Comparison of ENCODE assay signal across 26 mouse cellular contexts in the genomic region with DNA sequence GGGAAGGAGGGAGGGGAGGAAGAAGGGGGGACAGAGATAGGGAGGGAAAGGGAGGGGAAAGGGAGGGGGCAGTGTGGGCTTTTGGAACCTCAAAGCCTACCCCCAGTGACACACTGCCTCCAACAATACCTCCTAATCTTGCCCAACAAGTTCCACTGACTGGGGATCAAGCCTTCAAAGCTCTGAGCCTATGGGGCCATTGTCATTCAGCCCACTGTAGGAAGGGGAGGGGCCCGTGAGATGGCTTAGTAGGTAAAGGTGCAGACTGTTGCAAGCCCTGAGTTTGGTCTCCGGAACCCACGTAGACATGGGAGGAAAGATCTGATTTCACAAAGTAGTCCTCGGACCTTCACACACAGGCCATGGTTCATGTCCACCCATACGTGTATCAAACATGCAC. TPM values are rescaled to one million over a fixed set of nuclear protein-coding genes. Genes with fewer than 3 reads are reported as not detected.
DNase-seq lines count a peak whose midpoint lies in the region; ATAC-seq and TF ChIP-seq lines count a peak whose summit lies in the region.
"Had no signal": no experiment of that assay in that cellular context is flagged by ENCODE, and none has a peak within 500 bp of the region (broad histone marks: within the 10 kb centered on the region; RNA-seq: fewer than 3 reads in every experiment).

No protein-coding gene starts in this region.

- ATAC-seq in CD4-positive, CD25-positive, alpha-beta regulatory T cell, adult 4 months = peak; percentile 13
- peak; percentile 76 for ATAC-seq in embryonic facial prominence, embryonic 13.5 days (ENCODE audit: insufficient number of reproducible peaks, insufficient read depth, low FRiP score, low TSS enrichment, low read depth)
- 0 out of 2 replicates have a peak, but pooled peaks have one; percentile 42 for ATAC-seq in intestine, embryonic 16.5 days
- no peak for ATAC-seq in cerebellum, adult (ENCODE audit: insufficient number of reproducible peaks, low FRiP score, low TSS enrichment)
- ATAC-seq: forebrain, embryonic 15.5 days; lung, postnatal 0 days had no signal

- no peak for TF ChIP-seq POLR2A in thymus, adult 2 months (IDR thresholded peaks at IDR 0.05; ENCODE audit: control insufficient read depth, extremely low read depth, insufficient read depth, low read length, poor library complexity)

- H3K36me3 ChIP-seq in ES-E14 (ENCODE audit: control insufficient read depth, insufficient read depth, low read length, poor library complexity, severe bottlenecking) = no peaks in the 10 kb centered on the region
- no peaks in the 10 kb centered on the region for H3K36me3 ChIP-seq in embryonic facial prominence, embryonic 13.5 days
- H3K36me3 ChIP-seq in intestine, embryonic 16.5 days (ENCODE audit: control insufficient read depth, insufficient read depth, low read length) = no peaks in the 10 kb centered on the region
- no peaks in the 10 kb centered on the region for H3K36me3 ChIP-seq in thymus, adult 2 months (ENCODE audit: control insufficient read depth, insufficient read depth, low read length)
- H3K36me3 ChIP-seq: forebrain, embryonic 15.5 days; heart, embryonic 10.5 days; liver, embryonic 15.5 days; midbrain, embryonic 12.5 days had no signal

- TF ChIP-seq CTCF in thymus, adult 2 months (IDR thresholded peaks at IDR 0.05; ENCODE audit: borderline replicate concordance, control insufficient read depth, extremely low read depth, insufficient read depth, low read length, poor library complexity) = no peak

- peak overlapping the region in 1 of 2 experiments; percentile 40; a peak in 2 of 4 replicates for H3K4me3 ChIP-seq in ES-E14 (ENCODE audit: insufficient read depth in 1 of 2, low read depth in 1 of 2, low read length in 2 of 2, poor library complexity in 1 of 2, severe bottlenecking in 1 of 2)
- H3K4me3 ChIP-seq in embryonic facial prominence, embryonic 13.5 days = no peak overlapping the region
- no peak overlapping the region for H3K4me3 ChIP-seq in intestine, embryonic 16.5 days (ENCODE audit: low read length)
- no peak overlapping the region for H3K4me3 ChIP-seq in thymus, adult 2 months (ENCODE audit: control insufficient read depth, insufficient read depth, low read length)
- H3K4me3 ChIP-seq: forebrain, embryonic 15.5 days; heart, embryonic 10.5 days; left cerebral cortex, adult 2 months; liver, embryonic 15.5 days; midbrain, embryonic 12.5 days had no signal

- H3K4me1 ChIP-seq in ES-E14 (ENCODE audit: control insufficient read depth in 2 of 2, insufficient read depth in 2 of 2, low read length in 2 of 2, poor library complexity in 1 of 2) = peaks cover 6 to 13% of the 10 kb centered on the region in 2 experiments
- peaks cover 5% of the 10 kb centered on the region for H3K4me1 ChIP-seq in embryonic facial prominence, embryonic 13.5 days
- peaks cover 5% of the 10 kb centered on the region; the same call in 1 of the 2 replicates for H3K4me1 ChIP-seq in intestine, embryonic 16.5 days (ENCODE audit: control insufficient read depth, insufficient read depth, low read length)
- peaks cover 6% of the 10 kb centered on the region; the same call in 1 of the 2 replicates for H3K4me1 ChIP-seq in thymus, adult 2 months (replicated peaks; ENCODE audit: control insufficient read depth, insufficient read depth, low read length)
- H3K4me1 ChIP-seq: midbrain, embryonic 12.5 days had no signal

- 25% methylated on average over 5 of the region's 5 CpGs for WGBS in embryonic facial prominence, embryonic 13.5 days
- 38% methylated on average over 5 of the region's 5 CpGs for WGBS in intestine, embryonic 16.5 days
- 95% methylated on average over 5 of the region's 5 CpGs for WGBS in thymus, adult 2 months

- no peaks in the 10 kb centered on the region for H3K9me3 ChIP-seq in ES-E14 (ENCODE audit: control insufficient read depth, insufficient read depth, low read depth, low read length)
- no peaks in the 10 kb centered on the region for H3K9me3 ChIP-seq in embryonic facial prominence, embryonic 13.5 days
- no peaks in the 10 kb centered on the region for H3K9me3 ChIP-seq in intestine, embryonic 16.5 days (ENCODE audit: control insufficient read depth, low read length)
- H3K9me3 ChIP-seq: forebrain, embryonic 15.5 days; heart, embryonic 10.5 days; liver, embryonic 15.5 days; midbrain, embryonic 12.5 days had no signal

- peak; percentile 62 for DNase-seq in ES-E14 (ENCODE audit: low read depth, low spot score)
- no peak for DNase-seq in adrenal gland, adult 2 months
- DNase-seq in embryo, embryonic 9.5 days (ENCODE audit: extremely low spot score) = no peak
- no peak for DNase-seq in thymus, adult 2 months
- DNase-seq: cerebellum, adult 18-20 months; cerebellum, postnatal 36 days; embryo, embryonic 11 days; heart, postnatal 4 days; kidney, adult 11 months; thymus, adult 18-20 months had no signal

- H3K9ac ChIP-seq in ES-E14 (ENCODE audit: insufficient read depth, low read depth, low read length, poor library complexity, severe bottlenecking) = no peak overlapping the region
- H3K9ac ChIP-seq in embryonic facial prominence, embryonic 13.5 days = no peak overlapping the region
- no peak overlapping the region for H3K9ac ChIP-seq in intestine, embryonic 16.5 days (ENCODE audit: low read depth, low read length)
- H3K9ac ChIP-seq: forebrain, embryonic 15.5 days; hindbrain, embryonic 14.5 days; liver, embryonic 15.5 days; midbrain, embryonic 12.5 days had no signal

- H3K27ac ChIP-seq in ES-E14 (ENCODE audit: insufficient read depth, low read depth, low read length, poor library complexity, severe bottlenecking) = no peak overlapping the region
- no peak overlapping the region for H3K27ac ChIP-seq in embryonic facial prominence, embryonic 13.5 days
- no peak overlapping the region for H3K27ac ChIP-seq in intestine, embryonic 16.5 days (ENCODE audit: low read length)
- no peak overlapping the region for H3K27ac ChIP-seq in thymus, adult 2 months (ENCODE audit: control insufficient read depth, insufficient read depth, low read length)
- H3K27ac ChIP-seq: forebrain, embryonic 15.5 days; heart, embryonic 10.5 days; hindbrain, embryonic 14.5 days; kidney, postnatal 0 days; left cerebral cortex, adult 2 months; liver, embryonic 15.5 days; midbrain, embryonic 12.5 days had no signal

- H3K27me3 ChIP-seq in embryonic facial prominence, embryonic 13.5 days = no peaks in the 10 kb centered on the region
- H3K27me3 ChIP-seq in intestine, embryonic 16.5 days (replicated peaks; ENCODE audit: control insufficient read depth, insufficient read depth, low read length) = no peaks in the 10 kb centered on the region
- no peaks in the 10 kb centered on the region for H3K27me3 ChIP-seq in thymus, adult 2 months (ENCODE audit: control insufficient read depth, insufficient read depth, low read length)
- H3K27me3 ChIP-seq: forebrain, embryonic 15.5 days; liver, embryonic 15.5 days; midbrain, embryonic 12.5 days had no signal

- in situ Hi-C loops in ES-E14 (cut with MboI; ENCODE audit: low sequenced_read_pairs in 2 of 2, unreplicated experiment in 2 of 2) = no loop called here

- H3K4me2 ChIP-seq in embryonic facial prominence, embryonic 13.5 days = no peak overlapping the region
- no peak overlapping the region for H3K4me2 ChIP-seq in intestine, embryonic 16.5 days (ENCODE audit: low read depth, low read length)
- H3K4me2 ChIP-seq: forebrain, embryonic 15.5 days; hindbrain, embryonic 14.5 days; liver, embryonic 15.5 days; midbrain, embryonic 12.5 days had no signal

TF ChIP-seq in ES-E14, 5 proteins besides CTCF, POLR2A, EP300 and RAD21:
- no peak for TF ChIP-seq ZNF384 (IDR thresholded peaks at IDR 0.05; ENCODE audit: low read depth, low read length)
- no peak for TF ChIP-seq CHD2 (IDR thresholded peaks at IDR 0.05; ENCODE audit: low read depth, low read length)

RNA-seq across cellular contexts. Expression of a gene that starts 24.1 kb away (rescaled TPM):
- polyA plus RNA-seq in CD4-positive, CD25-positive, alpha-beta regulatory T cell, adult 4 months (2017; shearing (Covaris generic)) = 10 to 100 TPM; 51.3 to 58.6 TPM
- 4.0 and 5.3 TPM in 2 replicates for total RNA-seq in ES-E14 (2012; rRNA removed)
- 20.0 and 23.7 TPM in 2 replicates for polyA plus RNA-seq in embryonic facial prominence, embryonic 13.5 days (2015; fragmentation: Nextera tagmentation; extraction: Ambion mirVana)
- polyA plus RNA-seq in intestine, embryonic 16.5 days (2015; fragmentation: Nextera tagmentation; extraction: Ambion mirVana) = 101 and 113 TPM in 2 replicates
- 10 to 100 TPM; 16.7 to 21.2 TPM for total RNA-seq in adrenal gland, adult 2 months (2021)
- polyA plus RNA-seq in adrenal gland, adult 2 months (2012; rRNA removed) = 5.4 and 5.5 TPM in 2 replicates
- 8.7 and 9.3 TPM in 2 replicates for polyA plus RNA-seq in thymus, adult 2 months (2012; rRNA removed)

RNA-seq across cellular contexts. Expression of a gene that starts 55.8 kb away (rescaled TPM):
- polyA plus RNA-seq in CD4-positive, CD25-positive, alpha-beta regulatory T cell, adult 4 months (2017; shearing (Covaris generic)) = 100 to 1,000 TPM; 498 to 562 TPM
- total RNA-seq in ES-E14 (2012; rRNA removed) = 314 and 361 TPM in 2 replicates
- polyA plus RNA-seq in embryonic facial prominence, embryonic 13.5 days (2015; fragmentation: Nextera tagmentation; extraction: Ambion mirVana) = 693 and 708 TPM in 2 replicates
- polyA plus RNA-seq in intestine, embryonic 16.5 days (2015; fragmentation: Nextera tagmentation; extraction: Ambion mirVana) = 415 and 476 TPM in 2 replicates
- 100 to 1,000 TPM in 1 of 2 experiments, 10 to 100 TPM in 1; 87.8 to 101 TPM for total RNA-seq in adrenal gland, adult 2 months (2021)
- 9.7 and 9.8 TPM in 2 replicates for polyA plus RNA-seq in adrenal gland, adult 2 months (2012; rRNA removed)
- polyA plus RNA-seq in thymus, adult 2 months (2012; rRNA removed) = 131 and 148 TPM in 2 replicates

RNA-seq across cellular contexts. Expression of a gene that starts 55.9 kb away (rescaled TPM):
- polyA plus RNA-seq in CD4-positive, CD25-positive, alpha-beta regulatory T cell, adult 4 months (2017; shearing (Covaris generic)) = not detected
- total RNA-seq in ES-E14 (2012; rRNA removed) = 0.09 TPM in 1 of 2 replicates, not detected in the other
- 0.12 TPM in 1 of 2 replicates, not detected in the other for polyA plus RNA-seq in embryonic facial prominence, embryonic 13.5 days (2015; fragmentation: Nextera tagmentation; extraction: Ambion mirVana)
- polyA plus RNA-seq in intestine, embryonic 16.5 days (2015; fragmentation: Nextera tagmentation; extraction: Ambion mirVana) = 0.07 TPM in 1 of 2 replicates, not detected in the other
- total RNA-seq in adrenal gland, adult 2 months (2021) = under 1 TPM in 1 of 2 experiments, not detected in 1; 0.14 TPM
- polyA plus RNA-seq in adrenal gland, adult 2 months (2012; rRNA removed) = not detected in 2 replicates
- polyA plus RNA-seq in thymus, adult 2 months (2012; rRNA removed) = not detected in 2 replicates
- total RNA-seq: granulocyte monocyte progenitor cell, adult 5-6 weeks; heart, postnatal 4 days; neutrophil, adult 5-6 weeks had no signal
- polyA plus RNA-seq: forebrain, embryonic 15.5 days; heart, embryonic 10.5 days; kidney, postnatal 0 days; large intestine, adult 2 months; liver, embryonic 15.5 days; small intestine, adult 2 months had no signal

Comparison
In these comparisons a context has a peak if more than half of its experiments do, and no peak if none do; other contexts are left out.
1. RNA of a gene that starts 55.8 kb away (polyA plus RNA-seq): 693 to 708 TPM in embryonic facial prominence, embryonic 13.5 days, 498 to 562 TPM in CD4-positive, CD25-positive, alpha-beta regulatory T cell, adult 4 months, 415 to 476 TPM in intestine, embryonic 16.5 days and 131 to 148 TPM in thymus, adult 2 months; 9.7 to 9.8 TPM in adrenal gland, adult 2 months; every median in the first group is over 10 times any median in the second.